Comparison of ENCODE assay signal across 8 mouse cellular contexts in genomic region chr17:12210544-12211132, GRCm38 (mm10).
DNase-seq lines count a peak whose midpoint lies in the region; ATAC-seq and TF ChIP-seq lines count a peak whose summit lies in the region.

No protein-coding gene starts in this region.

- H3K27me3 ChIP-seq in heart, adult 2 months (ENCODE audit: control insufficient read depth, insufficient read depth, low read length): no peaks in the 10 kb centered on the region
- H3K27me3 ChIP-seq in liver, embryonic 13.5 days: no peaks in the 10 kb centered on the region
- no peaks in the 10 kb centered on the region for H3K27me3 ChIP-seq in neural tube, embryonic 13.5 days
- H3K27me3 ChIP-seq in testis, adult 2 months (ENCODE audit: control insufficient read depth, insufficient read depth, low read length): no peaks in the 10 kb centered on the region

- no peak overlapping the region for H3K4me2 ChIP-seq in liver, embryonic 13.5 days
- no peak overlapping the region for H3K4me2 ChIP-seq in neural tube, embryonic 13.5 days

- 30% methylated on average over 8 of the region's 8 CpGs for WGBS in heart, adult 2 months
- WGBS in liver, embryonic 13.5 days (ENCODE audit: insufficient replicate concordance): 26% methylated on average over 8 of the region's 8 CpGs
- 38% methylated on average over 8 of the region's 8 CpGs for WGBS in neural tube, embryonic 13.5 days

- DNase-seq in CD4-positive helper T cell, adult 2 months (ENCODE audit: low read depth, low spot score): peak; percentile 67
- peak; percentile 93 for DNase-seq in adrenal gland, postnatal 10 days
- DNase-seq in embryo, embryonic 9.5 days (ENCODE audit: extremely low spot score): peak; percentile 84
- peak; percentile 80 to 90 for DNase-seq in heart, adult 2 months
- peak; percentile 93 for DNase-seq in kidney, postnatal 10 days
- peak; percentile 79 for DNase-seq in liver, embryonic 13.5 days

- no peak for TF ChIP-seq POLR2A in heart, adult 2 months (IDR thresholded peaks at IDR 0.05; ENCODE audit: insufficient read depth, low read depth, low read length)
- TF ChIP-seq POLR2A in testis, adult 2 months (IDR thresholded peaks at IDR 0.05; ENCODE audit: control insufficient read depth, low read depth, low read length): no peak

- no peak overlapping the region for H3K9ac ChIP-seq in heart, adult 2 months (ENCODE audit: low read depth, low read length)
- H3K9ac ChIP-seq in liver, embryonic 13.5 days: peak overlapping the region; percentile 88
- H3K9ac ChIP-seq in neural tube, embryonic 13.5 days: no peak overlapping the region

- 0 out of 2 replicates have a peak, but pooled peaks have one; percentile 57 for TF ChIP-seq EP300 in heart, adult 2 months (IDR thresholded peaks at IDR 0.05; ENCODE audit: insufficient read depth, low read depth, low read length)

- intact Hi-C loops in heart, adult 2 months (cut with DNase I): loop anchor here (1.0 to 5.0 kb wide), 3 partner anchors 93 to 171 kb away; partner anchors contain the start of gene Agpat4

- no peaks in the 10 kb centered on the region for H3K36me3 ChIP-seq in heart, adult 2 months (ENCODE audit: control insufficient read depth, insufficient read depth, low read length)
- H3K36me3 ChIP-seq in liver, embryonic 13.5 days: peaks cover 67% of the 10 kb centered on the region
- H3K36me3 ChIP-seq in neural tube, embryonic 13.5 days: peaks cover 35% of the 10 kb centered on the region
- H3K36me3 ChIP-seq in testis, adult 2 months (ENCODE audit: control insufficient read depth, insufficient read depth, low read length): no peaks in the 10 kb centered on the region

- no peaks in the 10 kb centered on the region for H3K79me2 ChIP-seq in heart, adult 2 months (replicated peaks; ENCODE audit: control insufficient read depth, insufficient read depth, low read length)

- peak; percentile 29; the same call in 1 of the 2 replicates for ATAC-seq in liver, embryonic 13.5 days (ENCODE audit: low read depth)
- peak; percentile 16; the same call in 1 of the 2 replicates for ATAC-seq in neural tube, embryonic 13.5 days (ENCODE audit: low read depth)

- H3K27ac ChIP-seq in heart, adult 2 months: no peak overlapping the region
- peak overlapping the region; percentile 100 for H3K27ac ChIP-seq in liver, embryonic 13.5 days
- H3K27ac ChIP-seq in neural tube, embryonic 13.5 days (replicated peaks): no peak overlapping the region
- no peak overlapping the region for H3K27ac ChIP-seq in testis, adult 2 months (ENCODE audit: control insufficient read depth, insufficient read depth, low read depth, low read length)

- 0 out of 2 replicates have a peak, but pooled peaks have one; percentile 100 for TF ChIP-seq CTCF in heart, adult 2 months (IDR thresholded peaks at IDR 0.05)
- peak; percentile 99 for TF ChIP-seq CTCF in testis, adult 2 months (IDR thresholded peaks at IDR 0.05; ENCODE audit: control insufficient read depth, insufficient read depth, insufficient replicate concordance, low read depth, low read length)

- no peak overlapping the region for H3K4me3 ChIP-seq in heart, adult 2 months
- H3K4me3 ChIP-seq in liver, embryonic 13.5 days (replicated peaks): no peak overlapping the region
- no peak overlapping the region for H3K4me3 ChIP-seq in neural tube, embryonic 13.5 days
- H3K4me3 ChIP-seq in testis, adult 2 months (ENCODE audit: control insufficient read depth, low read depth, low read length): no peak overlapping the region

- no peaks in the 10 kb centered on the region for H3K9me3 ChIP-seq in liver, embryonic 13.5 days (replicated peaks)
- H3K9me3 ChIP-seq in neural tube, embryonic 13.5 days: no peaks in the 10 kb centered on the region

- H3K4me1 ChIP-seq in heart, adult 2 months (ENCODE audit: control insufficient read depth, insufficient read depth, low read length): no peaks in the 10 kb centered on the region
- H3K4me1 ChIP-seq in liver, embryonic 13.5 days (replicated peaks): peaks cover 65% of the 10 kb centered on the region
- H3K4me1 ChIP-seq in neural tube, embryonic 13.5 days (replicated peaks): peaks cover 29% of the 10 kb centered on the region
- H3K4me1 ChIP-seq in testis, adult 2 months (ENCODE audit: control insufficient read depth, insufficient read depth, low read length): no peaks in the 10 kb centered on the region
